Mouse (Mus musculus): ENCODE measurements at regions not wholly inside any gene's neighbourhood (a gene's known extent, or its start where the extent isn't known, plus 50 kb on each side); places are given as distances from the start of the nearest gene placed in this dataset.

DNA sequence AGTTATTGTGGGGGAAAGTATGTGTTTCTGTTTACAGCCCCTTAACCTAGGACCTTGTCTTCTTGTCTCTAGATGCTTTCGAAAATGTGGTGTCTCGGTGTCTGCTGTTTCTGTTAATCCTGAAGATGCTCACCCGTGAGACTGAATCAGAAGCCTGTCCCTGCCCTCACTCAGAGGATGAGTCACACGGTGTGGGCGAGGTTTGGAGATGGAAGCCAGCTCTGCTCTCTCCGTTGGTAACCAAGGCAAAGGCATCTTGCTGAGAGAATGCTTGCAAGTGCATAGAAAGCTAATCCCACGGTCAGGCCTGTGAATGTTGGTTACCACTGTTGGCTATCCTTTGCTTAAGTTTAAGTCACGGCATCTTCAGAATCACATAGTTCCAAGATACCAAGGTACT lies 72.9 kb upstream of the Scel start:
- ATAC-seq (no peak), DNase-seq (no peak)
- H3K27me3 ChIP-seq (ENCODE audit: insufficient read depth, low read length) = no peaks in the 10 kb centered on the region
- TF ChIP-seq EP300 (IDR thresholded peaks at IDR 0.05; ENCODE audit: low read depth) (no peak), CTCF (IDR thresholded peaks at IDR 0.05; ENCODE audit: low read depth) (no peak)
- no peak overlapping the region for H3K27ac ChIP-seq (ENCODE audit: low read depth)
- H3K4me3 ChIP-seq (ENCODE audit: low read depth, low read length) = no peak overlapping the region
- no peaks in the 10 kb centered on the region for H3K9me3 ChIP-seq (ENCODE audit: low read length)
- no peaks in the 10 kb centered on the region for H3K36me3 ChIP-seq (replicated peaks; ENCODE audit: insufficient read depth, low read length)
- H3K9ac ChIP-seq (replicated peaks) = no peak overlapping the region
- WGBS (ENCODE audit: insufficient replicate concordance) = 79% methylated on average over 8 of the region's 8 CpGs
- H3K4me1 ChIP-seq (ENCODE audit: insufficient read depth) = no peaks in the 10 kb centered on the region
- no peak overlapping the region for H3K4me2 ChIP-seq (ENCODE audit: low read depth, low read length)

DNA sequence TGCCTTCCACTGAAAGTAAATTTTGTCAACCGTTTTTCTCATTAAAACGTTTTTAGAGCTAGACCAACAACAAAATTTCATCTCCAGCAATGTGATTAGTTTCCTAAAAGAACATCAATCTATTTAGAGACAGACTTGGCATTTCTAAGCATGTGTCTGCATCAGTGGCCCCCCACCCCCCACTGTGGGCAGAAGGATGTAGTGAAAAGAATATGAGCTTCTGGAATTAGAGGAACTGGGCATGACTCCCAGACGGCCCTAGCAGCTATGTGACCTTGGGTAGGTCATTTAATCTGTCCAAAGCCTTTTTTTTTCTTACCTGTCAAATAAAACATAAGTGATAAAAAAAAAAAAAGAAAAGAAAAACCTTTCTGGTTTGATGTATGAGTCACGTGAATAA lies 78.9 kb upstream of the Scel start:
- WGBS (ENCODE audit: insufficient replicate concordance) = 58% methylated on average over 4 of the region's 4 CpGs
- H3K36me3 ChIP-seq (replicated peaks; ENCODE audit: insufficient read depth, low read length) = no peaks in the 10 kb centered on the region
- ATAC-seq (no peak), DNase-seq (no peak)
- H3K4me3 ChIP-seq (ENCODE audit: low read depth, low read length) = no peak overlapping the region
- H3K4me1 ChIP-seq (ENCODE audit: insufficient read depth) = no peaks in the 10 kb centered on the region
- no peak overlapping the region for H3K4me2 ChIP-seq (ENCODE audit: low read depth, low read length)
- no peaks in the 10 kb centered on the region for H3K9me3 ChIP-seq (ENCODE audit: low read length)
- H3K9ac ChIP-seq (replicated peaks) = no peak overlapping the region
- no peaks in the 10 kb centered on the region for H3K27me3 ChIP-seq (ENCODE audit: insufficient read depth, low read length)
- no peak overlapping the region for H3K27ac ChIP-seq (ENCODE audit: low read depth)
- no peak for TF ChIP-seq CTCF (IDR thresholded peaks at IDR 0.05; ENCODE audit: low read depth)
- no peak for TF ChIP-seq EP300 (IDR thresholded peaks at IDR 0.05; ENCODE audit: low read depth)

DNA sequence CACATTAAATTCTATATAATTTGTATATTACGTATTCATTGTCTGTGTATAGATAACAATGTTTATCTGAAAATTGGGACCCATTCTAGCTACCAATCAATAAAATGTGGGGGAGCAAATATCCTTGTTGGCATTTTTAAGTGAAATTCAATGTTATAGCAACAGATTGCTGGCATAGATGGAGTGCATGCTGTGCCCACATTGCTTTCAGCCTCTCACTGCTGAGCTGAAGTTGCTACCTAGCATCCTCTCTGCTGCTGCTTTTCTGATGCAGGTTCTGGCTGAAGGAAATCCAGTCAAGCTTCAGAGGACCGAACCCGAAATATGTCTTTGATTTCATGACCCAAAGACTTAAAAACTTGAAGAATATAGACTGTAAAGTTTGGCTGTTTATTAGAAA lies 80.0 kb upstream of the Scel start:
- Histone ChIP-seq H3K4me2 (ENCODE audit: low read depth, low read length) (no peak overlapping the region), H3K4me1 (ENCODE audit: insufficient read depth) (no peaks in the 10 kb centered on the region), H3K27me3 (ENCODE audit: insufficient read depth, low read length) (no peaks in the 10 kb centered on the region), H3K4me3 (ENCODE audit: low read depth, low read length) (no peak overlapping the region), H3K9me3 (ENCODE audit: low read length) (no peaks in the 10 kb centered on the region), H3K36me3 (replicated peaks; ENCODE audit: insufficient read depth, low read length) (no peaks in the 10 kb centered on the region), H3K27ac (ENCODE audit: low read depth) (no peak overlapping the region), H3K9ac (replicated peaks) (no peak overlapping the region)
- WGBS (ENCODE audit: insufficient replicate concordance) = 79% methylated on average over 3 of the region's 3 CpGs
- TF ChIP-seq EP300 (IDR thresholded peaks at IDR 0.05; ENCODE audit: low read depth) (no peak), CTCF (IDR thresholded peaks at IDR 0.05; ENCODE audit: low read depth) (no peak)
- ATAC-seq (no peak), DNase-seq (no peak)

DNA sequence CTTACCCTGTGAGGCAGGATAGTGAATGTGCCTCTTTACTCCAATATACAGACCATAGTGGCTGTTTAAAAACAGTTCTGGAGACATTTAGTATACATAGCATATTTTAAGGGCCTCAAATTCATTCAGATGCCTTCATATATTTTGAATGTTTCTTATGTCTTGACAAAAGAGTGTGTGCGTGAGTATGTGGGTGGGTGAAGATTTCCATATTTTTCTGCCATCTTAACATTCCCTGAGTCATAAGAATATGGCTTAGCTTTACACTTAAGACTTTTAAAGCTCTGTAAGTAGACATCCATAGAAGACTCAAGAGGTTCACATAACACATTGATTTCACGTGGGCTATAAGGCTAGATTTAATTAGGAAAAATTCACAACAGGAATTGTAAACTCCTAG lies 81.3 kb upstream of the Mycbp2 start:
- no peak overlapping the region for H3K4me3 ChIP-seq (ENCODE audit: low read depth, low read length)
- no peak overlapping the region for H3K4me2 ChIP-seq (ENCODE audit: low read depth, low read length)
- WGBS (ENCODE audit: insufficient replicate concordance) = 78% methylated on average over 2 of the region's 2 CpGs
- no peaks in the 10 kb centered on the region for H3K4me1 ChIP-seq (ENCODE audit: insufficient read depth)
- TF ChIP-seq EP300 (IDR thresholded peaks at IDR 0.05; ENCODE audit: low read depth) = no peak
- no peak for TF ChIP-seq CTCF (IDR thresholded peaks at IDR 0.05; ENCODE audit: low read depth)
- no peaks in the 10 kb centered on the region for H3K9me3 ChIP-seq (ENCODE audit: low read length)
- H3K27ac ChIP-seq (ENCODE audit: low read depth) = no peak overlapping the region
- DNase-seq (no peak), ATAC-seq (no peak)
- no peaks in the 10 kb centered on the region for H3K27me3 ChIP-seq (ENCODE audit: insufficient read depth, low read length)
- H3K9ac ChIP-seq (replicated peaks) = no peak overlapping the region
- H3K36me3 ChIP-seq (replicated peaks; ENCODE audit: insufficient read depth, low read length) = no peaks in the 10 kb centered on the region

DNA sequence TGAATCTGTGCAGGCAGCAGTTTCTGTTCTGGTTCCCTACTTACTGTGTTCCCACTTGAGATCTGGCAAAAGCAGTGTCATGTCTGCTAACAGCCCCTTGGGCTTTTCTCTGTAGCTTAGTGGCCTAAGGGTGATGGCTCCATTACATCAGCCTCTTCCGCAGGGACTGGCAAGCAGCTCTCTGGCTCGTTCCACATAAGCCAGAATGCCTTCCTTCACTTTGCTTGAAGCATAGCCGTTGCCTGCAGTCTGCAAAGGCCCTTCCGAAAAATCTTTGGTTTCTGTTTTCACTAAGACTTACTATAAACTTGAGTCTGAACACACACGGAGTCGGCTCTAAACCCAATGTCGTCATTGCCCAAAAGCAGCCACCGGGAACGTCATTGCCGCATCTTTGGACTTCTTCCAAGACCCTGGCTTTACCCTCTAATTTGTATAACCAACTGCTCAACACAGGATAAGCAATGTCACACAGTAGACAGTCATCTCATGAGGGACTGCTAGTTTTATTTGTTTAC lies 74.8 kb upstream of the Mycbp2 start:
- TF ChIP-seq CTCF (IDR thresholded peaks at IDR 0.05; ENCODE audit: low read depth) (no peak), EP300 (IDR thresholded peaks at IDR 0.05; ENCODE audit: low read depth) (no peak)
- Histone ChIP-seq H3K9ac (replicated peaks) (no peak overlapping the region), H3K4me3 (ENCODE audit: low read depth, low read length) (no peak overlapping the region), H3K4me1 (ENCODE audit: insufficient read depth) (no peaks in the 10 kb centered on the region), H3K9me3 (ENCODE audit: low read length) (no peaks in the 10 kb centered on the region), H3K27me3 (ENCODE audit: insufficient read depth, low read length) (no peaks in the 10 kb centered on the region), H3K27ac (ENCODE audit: low read depth) (no peak overlapping the region), H3K36me3 (replicated peaks; ENCODE audit: insufficient read depth, low read length) (no peaks in the 10 kb centered on the region), H3K4me2 (ENCODE audit: low read depth, low read length) (no peak overlapping the region)
- 78% methylated on average over 10 of the region's 10 CpGs for WGBS (ENCODE audit: insufficient replicate concordance)
- no peak for ATAC-seq
- DNase-seq = no peak

DNA sequence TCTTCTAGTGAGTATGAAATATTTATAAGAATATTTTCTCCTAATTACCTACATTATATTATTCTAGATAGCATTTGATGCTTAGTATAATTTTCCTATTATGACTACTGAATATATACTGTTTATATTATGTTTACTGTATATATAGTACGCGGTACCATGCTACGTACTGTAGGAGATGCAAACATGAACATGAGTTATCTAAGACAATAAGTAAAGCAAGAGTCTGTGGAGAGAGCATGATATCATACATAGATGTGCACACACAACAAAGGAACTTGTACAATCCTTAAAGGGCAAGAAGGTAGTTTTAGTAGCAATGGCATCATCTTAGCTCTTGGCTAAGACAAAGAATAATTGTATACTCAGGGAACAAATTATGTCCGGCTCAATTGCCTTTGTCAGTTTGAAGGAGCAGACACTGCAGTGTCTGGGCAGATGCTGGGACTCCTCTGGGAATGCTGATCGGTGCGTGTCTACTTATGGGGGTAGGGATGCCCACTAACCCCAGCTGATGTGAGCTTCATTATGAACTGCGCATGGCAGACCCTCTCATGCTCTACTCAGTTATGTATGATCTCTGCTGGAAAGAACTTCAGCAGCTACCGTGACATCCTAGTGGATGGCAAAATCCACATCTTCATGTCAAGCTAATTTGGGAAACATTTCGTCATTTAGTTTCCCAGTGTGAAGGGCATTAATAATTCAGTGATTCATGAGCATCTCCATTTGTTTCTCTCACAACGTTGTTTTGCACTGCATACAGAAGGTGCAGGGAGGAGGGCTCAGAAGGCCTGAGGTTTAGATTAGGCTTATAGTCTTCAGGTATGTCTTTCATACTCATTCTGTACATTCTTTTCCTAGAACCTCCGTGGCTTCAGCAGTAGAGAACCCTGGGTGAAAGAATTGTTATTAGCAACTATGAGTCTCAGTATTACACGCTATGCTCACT lies 70.8 kb upstream of the Mycbp2 start:
- Histone ChIP-seq H3K9me3 (ENCODE audit: low read length) (no peaks in the 10 kb centered on the region), H3K4me2 (ENCODE audit: low read depth, low read length) (no peak overlapping the region), H3K4me1 (ENCODE audit: insufficient read depth) (no peaks in the 10 kb centered on the region), H3K4me3 (ENCODE audit: low read depth, low read length) (no peak overlapping the region), H3K27ac (ENCODE audit: low read depth) (no peak overlapping the region), H3K27me3 (ENCODE audit: insufficient read depth, low read length) (no peaks in the 10 kb centered on the region), H3K9ac (replicated peaks) (no peak overlapping the region), H3K36me3 (replicated peaks; ENCODE audit: insufficient read depth, low read length) (no peaks in the 10 kb centered on the region)
- TF ChIP-seq CTCF (IDR thresholded peaks at IDR 0.05; ENCODE audit: low read depth) = no peak
- TF ChIP-seq EP300 (IDR thresholded peaks at IDR 0.05; ENCODE audit: low read depth) = no peak
- ATAC-seq (no peak), DNase-seq (no peak)
- WGBS (ENCODE audit: insufficient replicate concordance) = 85% methylated on average over 12 of the region's 12 CpGs

All from liver, postnatal 0 days (tissue).